Mouse (Mus musculus): ENCODE data around the gene Castor2. TPM values are rescaled to one million over a fixed set of nuclear protein-coding genes. Genes with fewer than 3 reads are reported as not detected.

Castor2 gene
- total and polyA plus RNA-seq, 2 experiments from 2014 or later: 3.9 to 5.2 TPM

GRCm38 (mm10) chr5:134155916-134156466 is 56.5 kb downstream of the Castor2 start:
- Histone ChIP-seq H3K9ac (replicated peaks; ENCODE audit: low read depth, low read length) (no peak overlapping the region), H3K36me3 (replicated peaks; ENCODE audit: control insufficient read depth, insufficient read depth, low read length) (peaks cover 68% of the 10 kb centered on the region), H3K4me3 (ENCODE audit: low read depth, low read length) (no peak overlapping the region), H3K4me1 (ENCODE audit: control insufficient read depth, insufficient read depth) (no peaks in the 10 kb centered on the region), H3K4me2 (ENCODE audit: low read depth, low read length) (no peak overlapping the region), H3K27ac (ENCODE audit: low read depth) (no peak overlapping the region), H3K9me3 (replicated peaks; ENCODE audit: control insufficient read depth, low read length) (no peaks in the 10 kb centered on the region), H3K27me3 (ENCODE audit: control insufficient read depth, insufficient read depth, low read length) (no peaks in the 10 kb centered on the region)
- ATAC-seq (ENCODE audit: insufficient read depth, low read depth) (no peak), DNase-seq (ENCODE audit: low spot score) (no peak)
- TF ChIP-seq CTCF (IDR thresholded peaks at IDR 0.05; ENCODE audit: low read depth): no peak
- no peak for TF ChIP-seq EP300 (IDR thresholded peaks at IDR 0.05; ENCODE audit: low read depth)
- WGBS: 81% methylated on average over 7 of the region's 7 CpGs

- Histone ChIP-seq H3K4me1 (ENCODE audit: control insufficient read depth, insufficient read depth) (no peaks in the 10 kb centered on the region), H3K4me3 (ENCODE audit: low read depth, low read length) (no peak overlapping the region), H3K27me3 (ENCODE audit: control insufficient read depth, insufficient read depth, low read length) (no peaks in the 10 kb centered on the region), H3K27ac (ENCODE audit: low read depth) (no peak overlapping the region), H3K9me3 (replicated peaks; ENCODE audit: control insufficient read depth, low read length) (no peaks in the 10 kb centered on the region), H3K9ac (replicated peaks; ENCODE audit: low read depth, low read length) (no peak overlapping the region), H3K36me3 (replicated peaks; ENCODE audit: control insufficient read depth, insufficient read depth, low read length) (peaks cover 46% of the 10 kb centered on the region), H3K4me2 (ENCODE audit: low read depth, low read length) (no peak overlapping the region)
- DNase-seq (ENCODE audit: low spot score): no peak
- TF ChIP-seq CTCF (IDR thresholded peaks at IDR 0.05; ENCODE audit: low read depth) (no peak), EP300 (IDR thresholded peaks at IDR 0.05; ENCODE audit: low read depth) (no peak)
- WGBS: 35% methylated on average over 5 of the region's 5 CpGs
- ATAC-seq (ENCODE audit: insufficient read depth, low read depth): no peak
These were observed 65.2 kb downstream of the Castor2 start for GRCm38 (mm10) chr5:134164688-134165087.

DNA sequence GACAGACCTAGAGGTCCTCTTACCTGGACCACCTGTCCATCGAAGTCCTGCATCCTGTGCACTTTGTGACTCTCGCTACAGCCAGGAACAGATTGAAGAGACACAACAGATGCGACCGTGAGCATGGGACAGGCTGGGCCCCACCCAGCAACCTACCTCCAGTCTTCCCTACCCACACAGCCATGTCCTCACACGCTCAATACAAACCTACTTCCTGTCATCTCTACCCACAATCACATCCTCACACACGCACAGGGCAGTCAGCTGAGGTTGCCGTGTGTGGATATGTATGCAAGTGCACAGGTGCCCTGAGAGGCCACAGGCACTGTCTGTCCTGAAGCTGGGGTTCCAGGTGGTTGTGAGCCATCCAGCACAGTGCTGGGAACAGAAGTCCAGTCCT is 67.1 kb downstream of the Castor2 start:
- H3K36me3 ChIP-seq (replicated peaks; ENCODE audit: control insufficient read depth, insufficient read depth, low read length): peaks cover 49% of the 10 kb centered on the region
- TF ChIP-seq CTCF (IDR thresholded peaks at IDR 0.05; ENCODE audit: low read depth): no peak
- no peak for TF ChIP-seq EP300 (IDR thresholded peaks at IDR 0.05; ENCODE audit: low read depth)
- H3K9me3 ChIP-seq (replicated peaks; ENCODE audit: control insufficient read depth, low read length): no peaks in the 10 kb centered on the region
- no peak overlapping the region for H3K9ac ChIP-seq (replicated peaks; ENCODE audit: low read depth, low read length)
- H3K4me1 ChIP-seq (ENCODE audit: control insufficient read depth, insufficient read depth): no peaks in the 10 kb centered on the region
- 88% methylated on average over 7 of the region's 7 CpGs for WGBS
- DNase-seq (ENCODE audit: low spot score) (no peak), ATAC-seq (ENCODE audit: insufficient read depth, low read depth) (no peak)
- H3K4me3 ChIP-seq (ENCODE audit: low read depth, low read length): no peak overlapping the region
- no peaks in the 10 kb centered on the region for H3K27me3 ChIP-seq (ENCODE audit: control insufficient read depth, insufficient read depth, low read length)
- H3K27ac ChIP-seq (ENCODE audit: low read depth): no peak overlapping the region
- H3K4me2 ChIP-seq (ENCODE audit: low read depth, low read length): no peak overlapping the region

DNA sequence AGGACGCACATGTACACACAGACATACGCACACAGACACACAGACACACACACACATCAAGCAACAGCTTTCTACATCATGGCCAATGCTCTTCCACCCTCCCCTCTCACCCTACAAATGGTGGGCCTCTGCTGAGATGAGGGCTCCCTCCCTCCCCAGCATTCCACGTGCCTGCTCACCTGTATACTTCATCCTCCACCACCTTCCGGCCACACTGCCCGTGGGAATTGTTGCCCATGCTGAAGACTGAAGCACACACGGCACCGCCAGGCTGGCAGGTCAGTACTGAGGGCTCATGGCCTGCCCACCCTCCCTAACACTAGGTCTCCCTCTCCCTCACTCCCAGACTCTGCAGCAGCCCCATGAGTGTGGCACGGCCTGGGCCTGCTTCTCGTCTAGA is 68.5 kb downstream of the Castor2 start:
- Histone ChIP-seq H3K4me3 (ENCODE audit: low read depth, low read length) (no peak overlapping the region), H3K36me3 (replicated peaks; ENCODE audit: control insufficient read depth, insufficient read depth, low read length) (peaks cover 39% of the 10 kb centered on the region), H3K9ac (replicated peaks; ENCODE audit: low read depth, low read length) (no peak overlapping the region), H3K27me3 (ENCODE audit: control insufficient read depth, insufficient read depth, low read length) (no peaks in the 10 kb centered on the region), H3K9me3 (replicated peaks; ENCODE audit: control insufficient read depth, low read length) (no peaks in the 10 kb centered on the region), H3K4me1 (ENCODE audit: control insufficient read depth, insufficient read depth) (no peaks in the 10 kb centered on the region), H3K4me2 (ENCODE audit: low read depth, low read length) (no peak overlapping the region), H3K27ac (ENCODE audit: low read depth) (no peak overlapping the region)
- TF ChIP-seq CTCF (IDR thresholded peaks at IDR 0.05; ENCODE audit: low read depth): no peak
- TF ChIP-seq EP300 (IDR thresholded peaks at IDR 0.05; ENCODE audit: low read depth): no peak
- 88% methylated on average over 9 of the region's 9 CpGs for WGBS
- DNase-seq (ENCODE audit: low spot score) (no peak), ATAC-seq (ENCODE audit: insufficient read depth, low read depth) (no peak)

DNA sequence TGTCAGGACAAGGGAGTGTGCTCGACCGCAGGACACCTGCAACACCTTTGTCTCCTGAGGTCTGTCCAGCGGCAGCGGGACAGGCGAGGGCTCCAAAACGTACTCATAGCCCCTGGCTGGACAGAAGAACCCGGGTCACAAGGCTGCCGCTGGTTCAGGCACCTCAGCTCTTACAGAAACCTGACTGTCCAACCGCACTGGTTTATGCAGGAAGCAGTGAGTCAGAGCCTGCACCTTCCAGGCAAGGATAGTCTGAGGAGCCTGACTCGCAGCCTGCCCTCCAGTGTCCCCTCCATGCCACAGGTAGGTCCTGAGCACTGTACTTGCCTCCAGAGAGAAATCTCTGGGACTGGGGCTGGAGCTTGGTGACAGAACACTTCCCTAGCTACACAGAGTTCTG is 69.7 kb downstream of the Castor2 start:
- DNase-seq (ENCODE audit: low spot score): no peak

GRCm38 (mm10) chr5:134170167-134170566 is 70.7 kb downstream of the Castor2 start:
- peaks cover 30% of the 10 kb centered on the region for H3K36me3 ChIP-seq (replicated peaks; ENCODE audit: control insufficient read depth, insufficient read depth, low read length)
- no peak overlapping the region for H3K9ac ChIP-seq (replicated peaks; ENCODE audit: low read depth, low read length)
- H3K27ac ChIP-seq (ENCODE audit: low read depth): no peak overlapping the region
- H3K27me3 ChIP-seq (ENCODE audit: control insufficient read depth, insufficient read depth, low read length): no peaks in the 10 kb centered on the region
- DNase-seq (ENCODE audit: low spot score) (no peak), ATAC-seq (ENCODE audit: insufficient read depth, low read depth) (no peak)
- no peak overlapping the region for H3K4me2 ChIP-seq (ENCODE audit: low read depth, low read length)
- no peak overlapping the region for H3K4me3 ChIP-seq (ENCODE audit: low read depth, low read length)
- peaks cover 2% of the 10 kb centered on the region for H3K4me1 ChIP-seq (ENCODE audit: control insufficient read depth, insufficient read depth)
- no peak for TF ChIP-seq CTCF (IDR thresholded peaks at IDR 0.05; ENCODE audit: low read depth)
- no peak for TF ChIP-seq EP300 (IDR thresholded peaks at IDR 0.05; ENCODE audit: low read depth)
- 92% methylated on average over 8 of the region's 8 CpGs for WGBS
- no peaks in the 10 kb centered on the region for H3K9me3 ChIP-seq (replicated peaks; ENCODE audit: control insufficient read depth, low read length)

More for the DNA sequence above, 69.7 kb downstream of the Castor2 start:
- Histone ChIP-seq H3K27ac (ENCODE audit: low read depth) (no peak overlapping the region), H3K9me3 (replicated peaks; ENCODE audit: control insufficient read depth, low read length) (no peaks in the 10 kb centered on the region), H3K36me3 (replicated peaks; ENCODE audit: control insufficient read depth, insufficient read depth, low read length) (peaks cover 30% of the 10 kb centered on the region), H3K27me3 (ENCODE audit: control insufficient read depth, insufficient read depth, low read length) (no peaks in the 10 kb centered on the region), H3K4me3 (ENCODE audit: low read depth, low read length) (no peak overlapping the region), H3K9ac (replicated peaks; ENCODE audit: low read depth, low read length) (no peak overlapping the region), H3K4me1 (ENCODE audit: control insufficient read depth, insufficient read depth) (no peaks in the 10 kb centered on the region), H3K4me2 (ENCODE audit: low read depth, low read length) (no peak overlapping the region)
- no peak for TF ChIP-seq EP300 (IDR thresholded peaks at IDR 0.05; ENCODE audit: low read depth)
- no peak for TF ChIP-seq CTCF (IDR thresholded peaks at IDR 0.05; ENCODE audit: low read depth)
- ATAC-seq (ENCODE audit: insufficient read depth, low read depth): no peak
- 89% methylated on average over 10 of the region's 10 CpGs for WGBS

Measured in heart, postnatal 0 days (tissue).